Mouse (Mus musculus) hindlimb bud, embryonic 11.5 days (tissue): ENCODE data around the gene Klhl2.

Experiments
- DNase-seq: peaks from one replicate; pipeline ENCODE4 v3.0.0-alpha.2; 2012; ENCODE audit warnings: low read depth, low spot score; ENCODE audit errors: extremely low spot score

Gene Klhl2

GRCm38 (mm10) chr8:64849897-64850541, at the start of gene Klhl2:
TSS of gene Klhl2 (minus strand) at chr8:64850017.
- DNase-seq = no peak

- peak; percentile 24 for DNase-seq
These were observed 48.9 kb upstream of the Klhl2 start for GRCm38 (mm10) chr8:64898710-64899109.

- DNase-seq = no peak
These were observed 46.9 kb upstream of the Klhl2 start for GRCm38 (mm10) chr8:64896731-64897130.

GRCm38 (mm10) chr8:64880619-64881200, 30.9 kb upstream of the Klhl2 start:
- no peak for DNase-seq

GRCm38 (mm10) chr8:64877630-64878312, 28.0 kb upstream of the Klhl2 start:
- DNase-seq = no peak

GRCm38 (mm10) chr8:64871469-64872165, 21.8 kb upstream of the Klhl2 start:
- DNase-seq = no peak

- no peak for DNase-seq
These were observed 20.4 kb upstream of the Klhl2 start for GRCm38 (mm10) chr8:64870218-64870617.

GRCm38 (mm10) chr8:64849091-64849896, 523 bp downstream of the Klhl2 start:
- DNase-seq = no peak

GRCm38 (mm10) chr8:64848245-64848785, 1.5 kb downstream of the Klhl2 start:
- no peak for DNase-seq

- DNase-seq = no peak
These were observed 2.2 kb downstream of the Klhl2 start for GRCm38 (mm10) chr8:64847650-64848049.

- no peak for DNase-seq
These were observed 2.6 kb downstream of the Klhl2 start for GRCm38 (mm10) chr8:64847241-64847640.

GRCm38 (mm10) chr8:64845314-64845713, 4.5 kb downstream of the Klhl2 start:
- no peak for DNase-seq

- no peak for DNase-seq
These were observed 5.8 kb downstream of the Klhl2 start for GRCm38 (mm10) chr8:64844043-64844481.

GRCm38 (mm10) chr8:64843168-64843567, 6.6 kb downstream of the Klhl2 start:
- no peak for DNase-seq

GRCm38 (mm10) chr8:64841747-64842406, 7.9 kb downstream of the Klhl2 start:
- no peak for DNase-seq

- DNase-seq = no peak
These were observed 10.2 kb downstream of the Klhl2 start for GRCm38 (mm10) chr8:64839628-64840027.

- DNase-seq = no peak
These were observed 14.2 kb downstream of the Klhl2 start for GRCm38 (mm10) chr8:64835475-64836122.

GRCm38 (mm10) chr8:64834071-64834877, 15.5 kb downstream of the Klhl2 start:
- no peak for DNase-seq
